Mouse (Mus musculus): Measurements from ENCODE around the gene Hus1.

Gene Hus1

GRCm38 (mm10) chr11:9010853-9011339 is at the start of gene Hus1:
Hus1 (minus strand) TSS chr11:9011191.
- peak; percentile 80 to 82 for DNase-seq (ENCODE audit: low spot score in 2 of 2)

GRCm38 (mm10) chr11:9060484-9060883 is 49.5 kb upstream of the Hus1 start:
- no peak for DNase-seq (ENCODE audit: low spot score in 2 of 2)

- DNase-seq (ENCODE audit: low spot score in 2 of 2), result no peak
These were observed 49.0 kb upstream of the Hus1 start for GRCm38 (mm10) chr11:9060029-9060428.

- no peak for DNase-seq (ENCODE audit: low spot score in 2 of 2)
These were observed 46.7 kb upstream of the Hus1 start for GRCm38 (mm10) chr11:9057711-9058110.

- DNase-seq (ENCODE audit: low spot score in 2 of 2), result no peak
These were observed 45.9 kb upstream of the Hus1 start for GRCm38 (mm10) chr11:9056937-9057336.

GRCm38 (mm10) chr11:9051895-9052294 is 40.9 kb upstream of the Hus1 start:
- no peak for DNase-seq (ENCODE audit: low spot score in 2 of 2)

GRCm38 (mm10) chr11:9050241-9050640 is 39.2 kb upstream of the Hus1 start:
- no peak for DNase-seq (ENCODE audit: low spot score in 2 of 2)

- no peak for DNase-seq (ENCODE audit: low spot score in 2 of 2)
These were observed 37.7 kb upstream of the Hus1 start, which contains the start of gene Sun3 for GRCm38 (mm10) chr11:9048703-9049060. Sun3 (minus strand) TSS chr11:9048991.

GRCm38 (mm10) chr11:9048011-9048702 is 37.2 kb upstream of the Hus1 start, which contains the start of gene Gm11992:
Gm11992 (plus strand) TSS chr11:9048594.
- peak; percentile 9 to 17 for DNase-seq (ENCODE audit: low spot score in 2 of 2)

- DNase-seq (ENCODE audit: low spot score in 2 of 2), result no peak
These were observed 36.1 kb upstream of the Hus1 start for GRCm38 (mm10) chr11:9047044-9047443.

- DNase-seq (ENCODE audit: low spot score in 2 of 2), result no peak
These were observed 35.6 kb upstream of the Hus1 start for GRCm38 (mm10) chr11:9046546-9046945.

- no peak for DNase-seq (ENCODE audit: low spot score in 2 of 2)
These were observed 20.5 kb upstream of the Hus1 start for GRCm38 (mm10) chr11:9031530-9031929.

GRCm38 (mm10) chr11:9025211-9025610 is 14.2 kb upstream of the Hus1 start:
- no peak for DNase-seq (ENCODE audit: low spot score in 2 of 2)

GRCm38 (mm10) chr11:9024782-9025181 is 13.8 kb upstream of the Hus1 start:
- DNase-seq (ENCODE audit: low spot score in 2 of 2), result no peak

- DNase-seq (ENCODE audit: low spot score in 2 of 2), result no peak
These were observed 9.2 kb upstream of the Hus1 start for GRCm38 (mm10) chr11:9020207-9020606.

- DNase-seq (ENCODE audit: low spot score in 2 of 2), result no peak
These were observed 7.7 kb upstream of the Hus1 start for GRCm38 (mm10) chr11:9018491-9019267.

- DNase-seq (ENCODE audit: low spot score in 2 of 2), result no peak
These were observed 3.7 kb upstream of the Hus1 start for GRCm38 (mm10) chr11:9014740-9015139.

- DNase-seq (ENCODE audit: low spot score in 2 of 2), result no peak
These were observed 357 bp upstream of the Hus1 start for GRCm38 (mm10) chr11:9011348-9011747.

GRCm38 (mm10) chr11:9010416-9010815 is 575 bp downstream of the Hus1 start:
- peak in 1 of 2 experiments; percentile 5 for DNase-seq (ENCODE audit: low spot score in 2 of 2)

- no peak for DNase-seq (ENCODE audit: low spot score in 2 of 2)
These were observed 2.2 kb downstream of the Hus1 start for GRCm38 (mm10) chr11:9008761-9009160.

GRCm38 (mm10) chr11:8988084-8988483 is 22.9 kb downstream of the Hus1 start:
- DNase-seq (ENCODE audit: low spot score in 2 of 2), result no peak

GRCm38 (mm10) chr11:8986058-8986457 is 24.9 kb downstream of the Hus1 start:
- no peak for DNase-seq (ENCODE audit: low spot score in 2 of 2)
